Mouse (Mus musculus) cerebellum, adult (tissue): ENCODE measurements at regions not wholly inside any gene's neighbourhood (a gene's known extent, or its start where the extent isn't known, plus 50 kb on each side); places are given as distances from the start of the nearest gene placed in this dataset.

Experiments used
- ATAC-seq: cut with Nextera tagmentation; 2 replicates; pipeline ENCODE4 v1.9.2; 2017; ENCODE audit warnings: mild to moderate bottlenecking, moderate library complexity, mixed read lengths; ENCODE audit not compliant: insufficient number of reproducible peaks, low FRiP score, low TSS enrichment

GRCm38 (mm10) chr1:125158481-125158880 is 277.0 kb downstream of the Actr3 start:
- ATAC-seq: no peak

DNA sequence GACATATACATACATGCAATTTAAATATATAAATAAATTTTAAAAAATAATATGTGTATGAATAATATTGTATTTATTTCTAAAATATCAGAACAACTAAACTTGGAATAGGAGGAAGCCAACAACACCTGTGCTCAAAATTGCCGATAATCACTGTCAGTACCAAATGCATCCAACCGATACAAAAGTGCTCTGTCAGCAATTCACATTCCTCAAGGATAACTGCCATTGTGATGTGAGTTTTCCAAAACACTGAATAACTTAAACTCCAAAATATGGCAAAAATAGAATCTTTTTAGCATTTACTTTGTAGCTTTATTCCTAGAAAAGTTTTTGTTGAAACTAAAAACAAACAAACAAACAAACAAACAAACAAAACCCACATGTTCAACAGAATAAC is 279.4 kb downstream of the Actr3 start:
- ATAC-seq: no peak

DNA sequence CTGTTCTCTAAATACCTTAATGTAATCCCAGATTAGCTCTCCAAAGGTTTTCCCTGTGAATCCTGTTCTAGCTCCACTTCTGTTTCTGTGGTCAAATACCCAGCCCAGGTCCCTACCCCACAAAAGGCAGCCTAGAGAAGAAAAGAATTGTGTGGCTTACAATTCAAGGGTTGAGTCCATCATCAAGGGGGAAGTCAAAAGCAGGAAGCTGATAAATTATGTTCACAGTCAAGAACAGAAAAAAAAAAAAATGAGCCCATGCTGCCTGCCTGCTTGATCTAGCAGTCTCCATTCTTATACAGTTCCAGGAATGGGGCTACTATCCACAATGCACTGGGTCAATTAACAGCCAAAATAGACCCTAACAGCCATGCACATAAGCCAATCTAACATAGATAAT is 285.7 kb downstream of the Actr3 start:
- ATAC-seq: no peak

GRCm38 (mm10) chr1:125123861-125124260 is 311.7 kb downstream of the Actr3 start:
- ATAC-seq: no peak

DNA sequence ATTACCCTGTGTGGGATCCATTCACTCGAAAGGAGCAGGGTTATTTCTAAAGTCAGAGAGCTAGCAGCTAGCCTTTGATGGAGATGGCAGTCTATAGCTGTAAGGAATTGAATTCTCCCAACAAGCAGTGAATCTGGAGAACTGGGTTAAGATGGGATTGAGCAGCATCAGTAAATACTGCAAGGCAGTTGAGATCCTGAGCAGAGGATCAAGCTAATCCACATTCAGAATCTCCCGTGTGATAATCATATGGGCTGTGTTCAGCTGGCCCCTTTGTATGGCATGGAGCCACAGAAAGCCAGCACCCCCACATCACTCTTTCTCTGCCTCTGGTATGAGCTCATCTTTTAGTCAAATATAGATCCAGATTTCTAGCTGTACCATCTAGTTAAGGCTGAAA is 334.9 kb downstream of the Actr3 start:
- no peak for ATAC-seq

- ATAC-seq: no peak
These were observed 350.6 kb downstream of the Actr3 start for GRCm38 (mm10) chr1:125084906-125085305.

DNA sequence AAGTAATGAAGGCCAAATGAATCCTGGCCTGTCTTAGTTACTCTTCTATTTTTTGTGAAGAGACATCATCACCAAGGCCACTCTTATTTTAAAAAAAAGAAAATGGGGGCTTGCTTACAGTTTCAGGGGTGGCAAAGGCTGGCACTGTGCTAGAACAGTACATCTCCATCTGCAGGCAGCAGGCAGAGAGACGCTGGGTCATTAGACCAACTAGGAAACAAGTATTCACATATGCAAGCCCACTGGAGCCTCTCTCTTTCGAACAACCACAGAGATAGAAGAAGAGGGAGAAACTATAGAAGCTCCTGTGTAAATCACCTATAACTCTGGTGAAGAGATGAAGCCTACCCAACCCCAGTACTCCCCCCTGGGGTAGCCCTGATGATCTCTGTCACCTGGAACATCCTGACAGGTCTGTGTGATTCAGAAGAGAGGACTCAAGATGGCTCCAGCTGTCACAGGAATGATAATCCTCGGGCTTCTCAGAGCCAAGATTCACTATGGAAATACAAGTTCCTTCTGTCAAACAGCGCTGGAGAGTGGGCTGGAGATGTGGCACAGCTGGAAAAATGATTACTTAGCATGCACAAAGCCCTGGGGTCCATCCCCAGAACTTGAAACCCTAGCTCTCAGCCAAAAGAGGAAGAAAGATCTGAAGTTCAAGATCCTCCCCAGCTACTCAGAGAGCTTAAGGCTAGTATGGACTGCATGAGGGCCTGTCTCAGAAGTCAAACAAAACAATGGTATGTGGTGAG is 395.8 kb downstream of the Actr3 start:
- ATAC-seq: 0 out of 2 replicates have a peak, but pooled peaks have one; percentile 3

DNA sequence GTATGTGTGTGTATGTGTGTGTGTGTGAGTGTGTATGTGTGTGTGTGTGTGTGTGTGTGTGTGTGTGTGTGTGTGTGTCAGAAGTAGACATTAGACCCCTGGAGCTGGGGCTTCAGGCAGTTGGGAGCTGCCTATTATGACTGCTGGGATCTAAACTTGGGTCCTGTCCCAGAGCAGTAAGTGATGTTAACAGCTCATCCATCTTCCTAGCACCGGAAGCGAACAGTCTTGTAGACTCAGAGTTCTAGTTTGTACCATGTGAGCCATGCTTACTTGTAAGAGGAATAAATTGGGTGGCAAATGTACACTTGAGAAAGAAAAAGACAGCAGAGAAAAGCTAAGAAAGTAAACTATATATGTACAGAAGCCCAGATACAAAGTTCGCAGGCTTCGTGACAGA is 422.2 kb downstream of the Actr3 start:
- ATAC-seq: no peak

DNA sequence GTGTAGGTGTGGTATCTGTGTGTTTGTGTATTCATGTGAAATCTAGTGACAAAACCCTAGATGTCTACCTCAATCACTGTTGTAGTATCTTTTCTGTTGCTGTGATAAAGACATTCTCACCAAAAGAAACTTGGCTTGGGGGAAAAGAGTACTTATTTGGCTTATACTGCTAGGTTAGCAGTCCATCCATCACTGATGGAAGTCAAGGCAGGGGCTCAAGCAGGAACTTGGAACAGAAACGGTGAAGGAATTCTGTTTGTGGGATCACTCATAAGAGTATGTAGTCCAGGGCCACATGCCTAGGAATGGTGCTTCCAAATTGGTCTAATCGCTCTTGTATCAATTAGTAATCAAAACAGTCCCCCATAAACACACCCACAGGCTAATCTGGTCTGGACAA is 423.6 kb downstream of the Actr3 start:
- no peak for ATAC-seq

DNA sequence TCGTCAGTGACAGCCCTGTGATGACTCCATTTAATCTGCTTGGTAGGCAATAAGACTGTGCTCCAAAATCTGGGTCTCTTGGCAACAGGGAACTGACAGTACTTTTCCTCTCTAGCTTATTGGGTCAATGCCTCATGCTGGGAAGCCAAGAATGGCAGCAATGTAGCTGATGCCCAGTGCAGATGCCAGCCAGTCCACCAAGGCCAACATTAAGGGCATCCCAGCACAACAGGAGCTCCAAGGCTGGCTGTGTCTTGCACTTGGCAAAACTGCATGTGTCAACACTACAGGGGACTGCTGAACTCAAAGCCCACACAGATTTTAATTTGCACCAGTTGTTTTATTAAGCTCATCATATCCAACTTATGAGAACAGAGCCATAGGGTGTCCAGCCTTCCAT is 437.9 kb downstream of the Actr3 start:
- ATAC-seq: peak; percentile 89

GRCm38 (mm10) chr1:124950849-124951248 is 484.7 kb downstream of the Actr3 start:
- no peak for ATAC-seq

DNA sequence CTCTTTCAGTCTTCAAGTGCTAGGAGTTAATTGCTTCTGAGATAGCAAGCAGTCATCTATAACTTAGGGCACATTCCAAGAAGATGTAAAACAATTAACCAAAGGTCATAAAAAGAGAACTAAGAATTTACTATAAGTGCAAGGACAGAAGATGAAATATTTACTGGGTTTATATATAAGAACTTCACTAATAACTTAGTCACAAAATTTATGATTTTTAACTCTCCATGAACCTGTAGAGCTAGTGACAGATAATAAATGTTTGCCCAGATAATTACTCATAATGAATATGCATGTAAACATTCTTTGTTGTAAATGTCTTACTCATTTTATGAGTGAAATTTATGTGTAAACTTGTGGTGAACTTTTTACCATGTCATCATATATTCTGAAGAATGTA is 531.2 kb downstream of the Actr3 start:
- ATAC-seq: no peak

GRCm38 (mm10) chr1:124871148-124871547 is 564.4 kb downstream of the Actr3 start:
- no peak for ATAC-seq

- ATAC-seq: no peak
These were observed 569.3 kb downstream of the Actr3 start for GRCm38 (mm10) chr1:124866248-124866647.

DNA sequence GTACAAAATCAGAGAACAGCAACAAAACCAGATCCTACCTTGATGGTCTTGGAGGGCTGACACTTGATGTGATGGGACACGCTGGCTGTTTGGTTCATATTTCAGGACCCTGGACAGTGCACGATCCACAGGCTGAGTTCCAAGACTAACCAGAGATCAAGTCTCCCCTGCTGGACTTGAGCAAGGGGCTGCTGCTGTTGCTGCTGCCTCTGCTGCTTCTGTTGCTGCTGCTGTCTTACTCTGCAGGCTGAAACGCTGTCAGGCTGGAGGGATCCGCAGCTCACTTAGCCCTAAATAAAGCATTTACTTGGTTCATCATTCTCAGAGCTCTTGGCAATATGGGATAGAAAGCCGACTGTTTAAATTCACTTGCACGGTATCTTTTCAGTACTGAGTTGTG is 589.8 kb downstream of the Actr3 start:
- ATAC-seq: no peak

GRCm38 (mm10) chr1:124825717-124826116 is 609.8 kb downstream of the Actr3 start:
- ATAC-seq: no peak

DNA sequence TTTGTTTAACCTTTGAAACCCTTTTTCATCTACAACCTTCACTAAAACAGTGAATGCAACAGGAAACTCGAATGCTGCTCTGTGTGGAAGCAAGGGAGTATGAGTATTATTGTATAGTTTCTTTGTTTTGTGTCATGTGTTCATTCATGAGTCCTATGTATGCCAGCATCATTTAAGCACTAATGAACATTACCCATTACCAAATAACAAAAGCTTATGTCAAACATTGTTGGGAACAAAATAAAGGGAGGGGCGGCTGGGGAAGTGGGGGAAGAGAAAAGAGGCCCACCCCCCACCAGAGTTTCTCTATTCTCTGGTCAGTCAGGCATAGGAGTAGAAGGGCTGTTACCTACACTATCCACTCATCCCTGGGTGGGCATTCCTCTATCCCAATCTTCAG is 642.5 kb downstream of the Actr3 start:
- no peak for ATAC-seq

DNA sequence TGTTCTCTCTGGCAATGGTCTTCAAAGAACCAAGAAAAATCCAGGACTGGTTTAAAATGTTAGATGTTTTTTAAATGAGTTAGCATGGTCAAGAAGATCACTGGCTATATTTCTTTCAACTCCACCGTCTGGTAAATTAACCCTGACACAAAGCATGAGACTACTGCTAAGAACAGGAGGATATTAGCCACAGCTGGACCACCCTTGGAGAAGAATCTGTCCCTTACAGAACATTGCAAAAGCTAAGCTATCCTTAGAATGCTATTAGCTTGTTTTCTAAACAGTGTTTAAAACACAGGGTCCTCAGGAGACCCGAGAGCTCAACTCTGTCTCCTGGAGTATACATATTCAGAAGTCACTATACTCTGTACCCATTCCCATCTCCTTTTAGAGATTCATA is 644.9 kb downstream of the Actr3 start:
- no peak for ATAC-seq

GRCm38 (mm10) chr1:124790130-124790529 is 645.4 kb downstream of the Actr3 start:
- peak; percentile 60; the same call in 1 of the 2 replicates for ATAC-seq

GRCm38 (mm10) chr1:124783066-124783465 is 652.5 kb downstream of the Actr3 start:
- ATAC-seq: no peak

DNA sequence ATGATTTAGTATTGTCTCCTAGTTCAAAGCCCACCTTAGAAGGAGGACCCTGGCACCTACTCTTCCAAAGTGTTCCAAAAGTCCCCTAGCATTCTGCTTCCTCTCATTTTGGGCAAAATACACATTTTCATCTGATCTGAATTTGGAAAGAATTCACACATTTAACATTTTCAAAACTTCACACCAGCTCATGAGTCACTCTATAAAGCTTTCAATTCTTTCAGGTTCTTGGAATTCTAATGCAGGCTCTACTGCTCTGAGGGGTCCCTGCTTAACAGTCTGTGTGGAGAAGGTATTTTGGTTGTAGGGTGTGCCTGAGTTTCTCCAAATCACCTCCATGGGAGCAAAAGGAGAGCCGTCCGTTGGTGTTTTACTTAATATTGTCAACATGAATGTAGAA is 657.8 kb downstream of the Actr3 start:
- no peak for ATAC-seq

- ATAC-seq: no peak
These were observed 678.8 kb downstream of the Actr3 start for GRCm38 (mm10) chr1:124756721-124757120.

GRCm38 (mm10) chr1:124739777-124740176 is 694.4 kb upstream of the Dpp10 start:
- no peak for ATAC-seq
